Mouse (Mus musculus): ENCODE measurements around the gene Ppp6r3.
A peak's percentile ranks its signal among the peaks of the same experiment; 100 is the strongest.

The Ppp6r3 gene

DNA sequence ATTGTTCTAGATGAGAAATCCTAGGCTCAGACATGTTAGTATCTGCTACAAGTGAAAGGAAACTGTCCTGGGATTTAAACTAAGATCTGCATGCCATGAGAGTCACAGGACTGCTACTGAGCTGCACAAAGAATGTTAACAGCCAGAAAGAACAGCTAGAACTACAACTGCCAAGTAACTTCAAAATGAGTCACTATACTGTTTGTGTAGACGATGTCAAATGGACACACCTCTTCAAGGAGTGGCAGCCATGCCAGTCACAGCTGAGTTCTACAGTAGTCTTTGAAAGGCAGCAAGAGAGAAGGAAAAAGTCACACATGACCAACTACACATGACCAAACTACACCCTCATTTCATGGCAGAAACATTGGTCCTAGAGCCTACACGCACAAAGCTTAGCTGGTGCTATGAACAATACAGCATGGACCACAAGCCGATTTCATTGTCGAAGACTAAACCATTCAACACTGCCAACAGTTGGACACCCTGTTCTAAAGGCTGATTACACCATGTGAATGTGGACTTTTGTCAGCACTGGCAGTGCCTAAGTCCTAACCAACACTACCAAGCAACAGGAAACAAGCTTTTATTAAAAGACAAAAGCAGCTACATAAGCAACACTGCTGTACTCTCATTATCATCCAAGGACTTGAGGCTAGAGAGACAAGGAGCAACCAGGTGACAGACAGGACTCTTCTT, 55.9 kb downstream of the Ppp6r3 start:
- no peak for DNase-seq (ENCODE audit: low spot score in 2 of 2)

DNA sequence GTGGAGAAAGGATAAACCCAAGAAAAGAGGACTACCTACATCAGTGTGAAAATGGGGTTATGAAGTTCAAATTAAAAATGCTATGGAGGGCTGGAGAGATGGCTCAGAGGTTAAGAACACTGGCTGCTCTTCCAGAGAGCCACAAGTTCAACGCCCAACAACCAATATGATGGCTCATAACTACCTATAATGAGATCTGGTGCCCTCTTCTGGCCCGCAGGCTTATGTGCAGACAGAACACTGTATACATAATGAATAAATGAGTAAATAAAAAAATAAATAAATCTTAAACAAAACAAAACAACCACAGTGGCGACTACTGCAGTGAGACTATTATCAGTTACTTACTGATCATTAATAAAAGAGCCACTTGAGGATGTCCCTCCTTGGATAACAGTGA, 78.3 kb downstream of the Ppp6r3 start:
- DNase-seq (ENCODE audit: low spot score in 2 of 2), result no peak

DNA sequence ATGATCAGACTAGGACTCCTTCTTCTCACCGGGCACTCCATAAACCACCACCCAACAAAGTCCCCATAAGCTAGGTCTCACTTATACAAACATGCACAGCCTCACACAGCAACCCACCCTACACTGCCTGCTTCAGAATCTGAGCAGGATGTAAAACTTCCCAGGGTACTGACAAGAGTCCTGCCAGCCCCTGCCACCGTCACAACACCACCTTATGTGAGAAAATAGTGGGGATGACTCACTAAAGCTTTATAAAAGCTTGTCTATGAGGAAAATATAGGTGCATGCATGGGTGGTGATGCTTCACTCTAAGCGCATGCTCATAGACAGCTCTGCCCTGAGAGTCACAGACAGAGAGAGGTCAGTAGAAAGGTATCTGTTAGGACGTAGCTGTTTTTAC, 85.7 kb downstream of the Ppp6r3 start:
- peak in 1 of 2 experiments; percentile 21 for DNase-seq (ENCODE audit: low spot score in 2 of 2)

DNA sequence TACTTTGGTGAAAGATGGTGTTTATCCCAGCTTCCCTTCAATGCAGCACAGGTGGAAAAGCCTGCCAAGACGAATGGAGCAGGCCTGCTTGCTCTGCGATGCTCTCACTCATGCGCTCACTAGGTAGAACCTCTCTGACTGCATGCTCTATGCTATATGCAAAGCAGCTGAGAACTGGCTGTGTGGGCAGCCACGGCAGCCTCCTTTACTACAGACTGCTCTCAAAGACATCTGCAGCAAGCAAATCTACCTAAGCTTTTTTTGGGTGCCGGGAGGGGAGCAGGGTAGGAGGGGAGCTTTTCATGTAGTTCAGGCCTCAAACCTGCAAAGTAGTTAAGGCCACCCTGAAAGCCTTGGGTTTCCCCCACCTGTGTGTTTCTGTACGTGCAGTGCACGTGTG, 92.7 kb downstream of the Ppp6r3 start:
- DNase-seq (ENCODE audit: low spot score in 2 of 2), result peak; percentile 26 to 56

DNA sequence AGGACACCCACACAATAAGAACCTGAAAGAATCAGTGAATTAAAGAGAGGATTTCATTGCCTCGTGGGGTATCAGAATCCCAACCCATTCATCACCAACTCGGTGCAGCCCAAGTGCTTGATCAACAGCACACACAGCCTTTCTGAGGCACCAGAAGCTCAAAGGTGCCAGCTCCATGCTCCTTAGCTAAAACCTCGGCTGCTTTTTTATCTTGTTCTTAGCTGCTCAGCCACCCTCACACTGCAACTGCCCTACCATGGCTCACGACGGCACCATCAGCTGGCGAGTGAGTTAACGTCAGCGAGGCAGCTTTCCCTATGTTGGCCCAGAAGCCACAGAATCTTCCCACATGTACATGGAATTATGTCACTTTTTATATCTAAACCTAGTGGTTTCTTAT, 95.4 kb downstream of the Ppp6r3 start:
- DNase-seq (ENCODE audit: low spot score in 2 of 2), result peak; percentile 47 to 63

DNA sequence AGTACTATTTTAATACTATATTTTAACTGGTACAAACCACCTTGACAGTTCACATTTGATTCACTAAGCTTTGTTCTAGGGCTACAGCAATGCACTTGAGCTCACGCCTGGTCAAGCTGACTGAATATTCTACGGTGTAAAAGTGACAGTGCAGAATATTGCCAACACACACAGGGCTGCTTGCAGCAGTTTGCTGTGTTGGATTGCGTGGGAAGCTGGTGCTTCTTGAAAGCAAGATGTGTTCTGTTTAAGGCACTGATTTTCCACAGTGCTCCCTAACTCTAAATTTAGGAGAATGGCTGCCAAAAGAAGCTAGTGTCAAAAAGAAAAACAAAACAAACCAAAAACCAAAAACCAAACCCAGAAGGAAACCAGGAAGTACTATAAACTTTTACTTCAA, 98.6 kb downstream of the Ppp6r3 start:
- peak; percentile 20 to 76 for DNase-seq (ENCODE audit: low spot score in 2 of 2)

DNA sequence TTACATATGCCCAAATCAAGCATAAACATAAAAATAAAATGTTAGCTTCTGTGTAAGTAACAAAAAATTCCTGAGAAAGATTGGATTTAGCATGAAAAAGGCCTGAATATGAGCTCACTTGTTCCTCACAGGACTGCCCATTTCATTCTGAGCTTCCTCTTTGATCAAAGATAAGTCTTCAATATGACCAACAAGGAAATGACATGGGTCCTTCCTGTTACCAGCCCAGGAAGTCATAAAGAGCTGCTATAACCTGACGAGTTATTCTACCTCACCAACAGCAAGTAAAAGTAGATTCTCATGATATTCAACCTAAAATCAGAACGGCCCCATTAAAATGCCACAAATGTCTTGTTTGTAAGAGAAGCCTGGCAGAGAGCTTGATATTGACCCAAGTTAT, 104.3 kb downstream of the Ppp6r3 start:
- DNase-seq (ENCODE audit: low spot score in 2 of 2), result no peak

DNA sequence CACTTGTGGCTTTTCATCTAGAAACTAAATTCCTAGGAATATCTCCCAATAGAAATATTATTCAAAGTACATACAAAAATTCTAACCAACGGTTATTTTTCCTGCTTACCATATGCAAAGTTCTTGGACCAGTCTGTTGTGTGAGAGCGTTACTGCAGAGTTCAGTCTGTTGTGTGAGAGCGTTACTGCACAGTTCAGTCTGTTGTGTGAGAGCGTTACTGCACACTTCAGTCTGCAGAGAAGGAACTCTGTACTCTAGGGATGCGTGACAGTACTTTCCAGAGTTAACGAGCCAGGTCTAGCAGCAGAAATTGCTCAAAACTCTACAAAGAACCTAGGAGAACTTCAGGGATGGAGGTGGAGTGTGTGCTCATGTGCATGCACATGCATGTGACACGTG, 108.0 kb downstream of the Ppp6r3 start:
- DNase-seq (ENCODE audit: low spot score in 2 of 2), result no peak

DNA sequence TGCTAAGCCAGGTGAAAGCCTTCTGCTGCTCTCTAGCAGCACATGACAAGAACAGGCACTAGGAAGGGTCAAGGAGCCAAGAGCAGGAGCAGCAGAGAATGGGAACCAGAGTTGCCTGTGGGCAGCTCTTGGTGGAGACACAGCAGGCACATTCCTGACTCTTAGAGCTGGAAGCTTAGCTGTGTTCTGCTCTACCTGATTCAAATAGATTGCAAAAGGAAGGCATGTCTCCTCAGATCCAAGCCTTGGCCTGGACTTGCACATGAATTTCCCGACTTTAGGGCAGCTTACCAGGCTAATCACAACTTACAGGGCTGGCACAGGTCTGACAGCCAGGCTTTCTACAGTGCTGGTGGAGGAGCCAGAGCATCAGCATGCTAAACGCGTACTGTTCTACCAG, 115.6 kb downstream of the Ppp6r3 start:
- DNase-seq (ENCODE audit: low spot score in 2 of 2), result no peak

DNA sequence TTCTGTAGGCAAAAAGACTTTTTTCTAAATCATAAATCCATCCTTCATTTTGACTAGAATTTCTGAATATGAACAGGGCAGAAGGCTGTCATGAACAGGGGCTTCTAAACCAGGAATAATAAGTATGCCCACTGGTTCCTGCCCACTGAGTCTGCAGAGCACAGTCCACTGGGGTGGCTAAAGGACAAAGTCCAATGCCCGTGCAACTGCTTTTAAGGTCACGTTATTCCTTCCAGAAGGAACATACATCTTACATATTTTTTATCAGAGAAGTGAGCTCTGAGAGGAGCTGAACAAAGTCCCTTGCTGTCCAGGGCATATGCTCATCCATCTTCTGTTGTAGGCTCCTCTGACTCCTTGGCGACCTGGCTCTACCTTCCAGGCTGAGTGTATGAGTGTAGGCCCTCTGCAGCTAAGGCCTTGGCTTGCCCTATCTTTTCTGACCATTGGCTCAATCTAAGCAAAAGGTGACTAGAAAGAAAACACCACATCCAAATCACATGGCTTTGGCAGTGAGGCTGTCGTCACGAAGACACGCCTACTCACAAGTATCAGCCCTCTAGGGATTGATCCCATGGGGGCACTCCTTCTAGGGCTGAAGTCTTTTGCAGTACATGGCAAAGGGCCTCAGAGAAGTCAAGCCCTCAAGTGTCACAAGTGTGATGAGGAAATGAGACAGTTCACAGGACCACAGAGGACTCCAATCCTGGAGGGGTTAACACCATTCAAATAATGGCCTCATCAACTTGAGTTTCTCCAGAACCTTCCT, 117.0 kb downstream of the Ppp6r3 start:
- DNase-seq (ENCODE audit: low spot score in 2 of 2), result no peak

DNA sequence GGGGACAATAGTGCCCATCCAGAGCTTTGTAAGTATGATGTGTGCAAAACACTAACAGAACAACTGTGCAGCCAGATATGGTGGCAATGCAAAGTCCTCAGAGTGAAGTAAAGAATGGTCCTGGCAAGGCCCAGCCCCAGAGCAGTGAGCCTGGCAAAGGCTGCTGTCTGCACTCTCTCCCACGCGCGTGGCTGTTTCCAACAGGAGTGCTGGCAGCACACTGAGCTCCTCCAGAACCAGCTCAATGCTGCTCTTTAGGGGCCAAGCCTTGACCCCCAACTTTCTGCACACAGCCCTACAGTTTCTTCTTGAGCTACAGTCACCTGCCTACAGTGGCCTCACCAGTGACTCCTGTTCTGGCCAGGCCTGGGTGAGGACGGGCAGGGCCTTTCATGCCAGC, 117.8 kb downstream of the Ppp6r3 start:
- DNase-seq (ENCODE audit: low spot score in 2 of 2), result no peak

DNA sequence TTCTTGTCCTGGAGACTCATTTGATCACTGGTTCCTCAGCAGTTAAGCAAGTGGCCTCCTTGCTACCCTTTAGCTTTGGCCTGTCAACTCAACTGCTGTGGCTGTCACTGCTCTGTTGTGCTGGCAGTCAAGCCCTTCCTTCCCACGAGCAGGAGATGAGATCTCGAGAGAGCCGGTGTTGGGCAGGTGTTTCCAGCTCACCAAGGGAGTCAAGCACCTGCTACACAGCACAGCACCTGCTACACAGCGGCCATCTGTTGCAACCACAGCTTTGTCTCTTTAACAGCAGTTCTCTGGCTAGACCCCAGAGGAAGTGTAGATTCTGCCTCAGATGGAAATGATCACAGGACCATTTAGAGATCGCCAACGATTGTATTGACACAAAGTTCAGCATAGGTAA, 123.9 kb downstream of the Ppp6r3 start:
- DNase-seq (ENCODE audit: low spot score in 2 of 2), result peak in 1 of 2 experiments; percentile 5

DNA sequence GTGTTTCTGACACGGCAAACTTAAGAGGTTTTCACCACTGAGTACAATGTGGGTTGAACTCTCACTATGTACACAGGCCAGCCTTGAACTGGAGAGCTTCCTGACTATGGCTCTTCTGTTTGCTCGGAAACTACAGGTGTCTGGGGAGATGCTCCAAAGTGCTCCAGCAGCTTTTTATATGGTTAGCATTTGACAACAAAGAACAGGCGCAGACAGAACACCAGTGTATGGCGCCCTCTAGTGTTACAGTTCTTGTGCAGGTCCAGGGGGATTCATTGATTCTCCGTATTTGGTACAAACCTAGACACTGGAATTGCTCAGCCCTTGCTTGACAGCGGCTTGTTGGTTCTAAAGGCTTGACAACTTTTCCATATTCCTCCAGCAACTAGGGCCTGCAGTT, 124.4 kb downstream of the Ppp6r3 start:
- DNase-seq (ENCODE audit: low spot score in 2 of 2), result peak; percentile 59 to 79

DNA sequence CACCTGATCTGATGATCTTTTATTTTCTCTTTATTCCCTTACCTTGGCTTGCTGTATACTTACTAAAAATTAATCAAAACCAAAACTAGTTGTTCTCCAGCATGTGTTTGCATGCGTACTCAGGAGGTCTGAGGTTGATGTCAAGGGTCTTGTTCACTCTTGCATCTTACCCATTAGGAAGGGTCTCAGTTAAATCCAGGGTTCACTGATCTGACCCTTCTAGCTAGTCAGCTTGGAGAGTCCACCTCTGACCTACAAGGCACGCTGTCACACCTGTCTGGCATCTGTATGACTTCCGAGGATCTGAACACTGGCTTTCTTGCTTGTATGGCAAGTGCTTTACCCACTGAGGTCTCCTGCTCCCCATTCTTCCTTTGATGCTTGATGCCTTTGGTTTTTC, 124.8 kb downstream of the Ppp6r3 start:
- no peak for DNase-seq (ENCODE audit: low spot score in 2 of 2)

DNA sequence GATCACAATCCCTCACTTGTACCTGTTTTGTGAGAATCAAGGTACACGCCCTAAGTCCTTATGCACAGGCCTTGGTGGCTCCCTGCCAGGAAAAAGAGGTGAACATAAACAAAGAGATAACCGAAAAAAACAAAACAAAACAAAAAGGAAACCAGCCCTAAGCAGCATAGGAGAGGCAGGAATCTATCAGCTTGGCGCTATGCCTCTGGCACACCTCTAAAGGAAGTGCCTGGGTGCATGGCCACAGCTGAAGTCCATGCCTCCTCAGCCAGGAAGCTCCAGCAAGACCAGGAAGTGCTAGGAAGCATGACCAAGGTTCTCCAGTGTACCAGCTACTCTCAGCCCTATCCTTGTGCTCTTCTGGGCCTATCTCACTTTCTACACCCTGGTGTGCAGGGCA, 126.3 kb downstream of the Ppp6r3 start:
- no peak for DNase-seq (ENCODE audit: low spot score in 2 of 2)

DNA sequence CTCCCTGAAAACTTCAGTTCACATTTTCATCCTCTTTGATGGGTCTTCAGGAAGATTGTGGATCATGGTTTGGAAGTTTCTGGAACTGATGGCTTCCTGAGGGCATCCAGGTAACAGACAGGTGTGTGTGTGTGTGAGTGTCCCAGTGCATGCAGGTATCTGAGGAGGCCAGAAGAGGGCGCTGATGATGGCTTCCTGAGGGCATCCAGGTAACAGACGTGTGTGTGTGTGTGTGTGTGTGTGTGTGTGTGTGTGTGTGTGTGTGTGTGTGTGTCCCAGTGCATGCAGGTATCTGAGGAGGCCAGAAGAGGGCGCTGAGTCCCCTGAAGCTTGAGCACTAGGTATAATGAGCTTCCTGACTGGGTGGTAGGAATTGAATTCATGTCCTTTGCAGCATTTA, 128.2 kb downstream of the Ppp6r3 start:
- no peak for DNase-seq (ENCODE audit: low spot score in 2 of 2)

DNA sequence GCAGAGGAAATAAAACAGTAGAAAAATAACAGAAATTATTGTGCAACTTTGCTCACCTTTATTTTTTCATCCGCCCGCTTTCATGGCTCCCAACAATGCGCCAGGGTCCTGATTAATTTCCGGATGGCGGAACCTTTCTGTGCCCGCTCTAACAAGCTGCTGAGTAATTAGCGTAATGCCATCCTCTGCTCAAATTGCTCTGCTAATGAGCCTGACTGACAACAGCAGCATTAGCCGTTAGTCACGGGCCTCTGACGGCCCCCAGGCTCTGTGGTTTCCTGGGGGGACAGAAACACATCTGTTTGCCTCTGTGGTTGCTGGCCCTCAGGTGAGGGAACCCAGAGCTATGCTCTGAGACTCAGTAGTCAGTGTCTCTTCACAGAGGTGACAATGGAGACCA, 134.5 kb downstream of the Ppp6r3 start:
- DNase-seq (ENCODE audit: low spot score in 2 of 2), result no peak

DNA sequence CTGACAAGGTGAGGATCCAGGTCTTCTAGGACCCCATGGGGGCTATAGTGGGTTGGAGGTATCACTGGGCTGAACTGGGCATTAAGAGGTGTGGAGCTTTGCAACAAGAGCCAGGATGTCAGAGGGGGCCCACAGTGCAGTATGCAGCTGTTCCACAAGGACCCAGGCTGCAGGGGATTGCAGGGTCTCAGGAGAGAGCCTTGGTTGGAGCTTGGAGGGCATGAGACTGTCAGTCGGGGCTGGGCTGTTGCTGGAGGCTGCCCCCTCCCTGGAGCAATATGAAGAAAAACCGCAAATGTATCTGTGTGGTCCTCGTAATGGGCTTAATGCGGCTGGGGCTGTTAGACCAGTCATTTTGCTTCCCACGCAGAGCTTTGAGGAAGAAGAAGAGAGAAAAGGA, 134.9 kb downstream of the Ppp6r3 start:
- no peak for DNase-seq (ENCODE audit: low spot score in 2 of 2)

DNA sequence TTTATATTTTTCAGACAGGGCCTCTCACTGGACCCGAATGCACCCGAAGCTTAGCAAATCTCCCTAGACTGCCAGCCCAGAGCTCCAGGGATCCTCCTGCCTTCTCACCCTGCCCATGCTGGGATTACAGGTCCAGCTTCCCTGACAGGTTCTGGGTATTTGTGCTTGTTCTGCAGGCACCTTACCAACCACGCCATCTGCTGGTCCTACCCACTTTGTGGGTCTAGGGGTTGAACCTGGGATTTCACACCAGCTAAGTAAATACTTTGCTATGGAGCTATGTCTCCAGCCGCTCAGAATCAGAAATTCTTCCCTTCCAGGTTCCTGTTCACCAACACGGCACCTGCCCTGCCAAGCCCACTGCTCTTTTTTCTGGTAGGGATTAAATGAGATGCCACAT, 137.6 kb downstream of the Ppp6r3 start:
- no peak for DNase-seq (ENCODE audit: low spot score in 2 of 2)

DNA sequence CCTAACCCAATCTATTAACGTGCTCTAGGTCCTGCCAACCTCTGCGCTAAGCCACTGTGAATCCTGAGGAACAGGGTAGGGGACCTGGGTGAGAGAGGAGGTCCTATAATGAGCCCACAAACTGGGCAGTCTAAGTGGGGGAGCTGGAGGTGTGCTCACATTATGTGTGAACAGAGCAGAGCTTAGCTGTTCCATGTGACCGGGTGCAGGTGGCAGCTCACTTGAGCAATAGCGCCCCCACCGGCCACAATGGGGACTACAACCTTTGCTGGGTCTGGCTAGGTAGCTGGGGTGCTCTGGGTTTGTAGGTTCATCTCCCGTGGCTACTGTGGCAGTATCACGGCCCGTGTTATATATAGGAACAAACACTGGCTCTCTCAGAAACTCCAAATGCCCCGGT, 138.7 kb downstream of the Ppp6r3 start:
- DNase-seq (ENCODE audit: low spot score in 2 of 2), result no peak

DNA sequence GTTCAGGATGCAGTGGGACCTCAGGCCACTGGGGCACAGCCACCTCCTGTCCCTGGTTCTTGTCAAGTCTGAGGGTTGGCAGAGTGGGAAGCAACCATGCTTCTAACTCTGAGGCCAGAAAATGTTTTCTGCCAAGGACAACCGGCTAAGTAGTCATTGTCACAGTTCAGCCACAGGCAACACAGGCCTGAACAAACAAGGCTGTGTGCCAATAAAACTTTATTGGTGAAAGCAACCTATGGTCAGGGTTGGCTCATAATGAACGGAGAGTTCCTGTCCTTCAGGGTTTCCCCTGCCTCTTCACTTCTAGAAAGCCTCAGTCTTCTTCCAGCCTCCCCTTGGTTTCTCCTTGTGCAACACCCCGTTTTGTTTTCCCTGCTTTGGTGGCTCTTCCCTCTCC, 139.7 kb downstream of the Ppp6r3 start:
- no peak for DNase-seq (ENCODE audit: low spot score in 2 of 2)

DNA sequence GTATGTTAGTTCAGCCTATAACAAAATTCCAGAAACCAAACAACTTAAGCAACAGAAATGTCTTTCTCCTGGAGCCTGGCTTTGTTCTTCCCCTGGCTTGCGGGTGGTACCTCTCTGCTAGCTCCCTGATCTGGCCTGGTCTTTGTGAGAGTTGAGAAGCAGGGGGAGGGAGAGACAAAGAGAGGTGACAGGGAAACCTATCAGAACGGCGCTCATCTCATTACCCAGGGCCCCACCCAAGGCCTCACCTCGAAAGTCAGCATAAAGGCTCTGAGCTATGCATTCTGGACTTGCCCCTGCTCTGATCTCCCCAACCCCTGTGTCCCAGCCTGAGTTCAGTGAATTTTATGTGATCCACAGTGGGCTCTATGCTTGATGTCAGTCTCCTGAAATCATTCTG, 140.9 kb downstream of the Ppp6r3 start:
- no peak for DNase-seq (ENCODE audit: low spot score in 2 of 2)

DNA sequence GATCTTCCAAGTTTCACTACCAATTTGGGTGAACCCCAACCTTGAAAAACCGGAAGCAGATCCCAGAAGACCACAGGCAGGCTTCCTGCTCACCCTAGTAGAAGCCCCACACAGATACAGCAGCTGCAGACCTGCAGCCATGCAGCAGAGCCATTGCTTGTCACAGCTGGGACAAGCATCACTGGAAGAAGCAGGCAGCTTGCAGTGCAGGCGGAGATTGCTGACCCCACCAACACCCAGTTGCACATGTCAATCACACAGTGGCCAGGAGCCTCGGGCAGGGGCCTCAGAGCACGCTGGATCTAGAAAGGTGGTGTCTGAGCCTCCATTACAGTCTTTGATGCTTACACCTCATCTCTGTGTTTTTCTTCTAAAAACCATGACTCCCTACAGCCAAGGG, 141.4 kb downstream of the Ppp6r3 start:
- DNase-seq (ENCODE audit: low spot score in 2 of 2), result no peak

DNA sequence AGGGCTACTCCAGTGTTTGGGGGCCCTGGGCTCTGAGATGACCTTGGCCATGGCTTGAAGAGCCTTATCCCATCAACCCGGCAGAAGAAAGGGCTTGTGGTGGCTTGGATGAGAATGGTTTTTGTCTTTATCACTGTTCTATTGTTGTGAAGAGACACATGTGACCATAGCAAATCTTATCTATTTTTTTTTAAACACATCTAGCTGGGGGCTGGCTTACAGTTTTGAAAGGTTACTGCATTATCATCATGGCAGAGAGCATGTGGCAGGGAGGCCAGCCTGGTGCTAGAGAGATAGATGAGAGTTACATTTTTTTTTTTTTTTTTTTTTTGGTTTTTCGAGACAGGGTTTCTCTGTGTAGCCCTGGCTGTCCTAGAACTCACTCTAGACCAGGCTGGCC, 143.6 kb downstream of the Ppp6r3 start:
- no peak for DNase-seq (ENCODE audit: low spot score in 2 of 2)

All from frontal cortex, postnatal 36 days (tissue).